Mouse (Mus musculus): ENCODE data around the gene Tmcc3.
"Not testable (repeated sequence)": the region's sequence is repeated elsewhere in the genome, so short reads cannot be mapped to it uniquely, and the experiment has no call there.

Gene Tmcc3

GRCm38 (mm10) chr10:94515583-94515982, 203.8 kb downstream of the Tmcc3 start:
- no peak for DNase-seq (ENCODE audit: low read depth)

DNA sequence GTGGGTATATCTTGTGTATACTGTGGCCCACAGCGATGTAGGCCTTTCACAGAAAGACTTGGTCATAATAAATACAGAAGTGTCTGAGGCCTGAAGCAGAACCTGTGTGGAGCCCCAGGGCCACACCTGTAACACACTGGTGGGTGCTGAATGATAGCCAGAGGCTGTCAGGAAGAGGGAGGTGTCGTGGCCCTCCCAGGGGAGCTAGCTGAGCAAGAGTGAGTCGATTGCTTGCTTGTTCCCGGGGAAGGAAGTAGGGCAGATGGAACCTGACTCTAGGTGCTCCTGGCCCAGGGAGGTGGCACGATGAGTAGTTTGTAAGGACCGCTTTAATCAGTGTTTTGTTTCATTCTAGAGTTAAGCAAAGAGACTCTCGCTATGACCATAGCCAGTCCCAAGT, 208.1 kb downstream of the Tmcc3 start:
- no peak for DNase-seq (ENCODE audit: low read depth)

GRCm38 (mm10) chr10:94520306-94521106, 208.8 kb downstream of the Tmcc3 start:
- no peak for DNase-seq (ENCODE audit: low read depth)

DNA sequence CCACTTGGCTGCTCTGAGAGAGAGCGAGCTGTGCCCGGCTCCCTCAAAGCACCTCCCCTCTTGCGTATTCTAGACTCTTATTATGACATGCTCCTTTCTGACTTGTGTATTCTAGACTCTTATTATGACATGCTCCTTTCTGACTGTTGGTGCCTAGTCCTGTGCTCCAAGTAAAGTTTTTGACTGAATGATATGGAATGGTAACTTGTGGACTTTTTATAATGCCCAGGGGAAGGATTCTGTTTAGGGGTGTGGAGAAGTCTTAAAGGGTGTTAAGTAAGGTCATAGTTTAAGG, 209.3 kb downstream of the Tmcc3 start:
- no peak for DNase-seq (ENCODE audit: low read depth)

- no peak for DNase-seq (ENCODE audit: low read depth)
These were observed 210.0 kb downstream of the Tmcc3 start for GRCm38 (mm10) chr10:94521776-94522175.

GRCm38 (mm10) chr10:94523297-94523696, 211.5 kb downstream of the Tmcc3 start:
- DNase-seq (ENCODE audit: low read depth) = no peak

GRCm38 (mm10) chr10:94523711-94524156, 212.0 kb downstream of the Tmcc3 start:
- no peak for DNase-seq (ENCODE audit: low read depth)

DNA sequence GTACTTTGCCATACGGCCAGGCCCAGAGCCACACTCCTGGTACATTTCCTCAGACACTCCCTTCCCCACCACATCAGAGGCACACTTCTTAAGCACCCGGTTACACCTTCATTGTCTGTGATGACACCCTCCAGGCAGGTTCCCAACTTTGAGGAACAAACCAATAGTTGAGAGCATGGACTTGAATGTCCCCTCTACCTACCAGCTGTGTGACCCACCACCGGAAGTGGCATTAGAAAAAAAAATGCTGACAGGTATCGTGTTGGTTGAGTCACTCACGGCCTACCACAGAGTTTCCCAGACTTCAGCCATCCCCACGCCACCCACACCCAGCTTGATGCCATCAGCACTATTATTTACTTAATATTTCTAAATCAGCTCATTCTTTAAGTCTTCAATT, 213.2 kb downstream of the Tmcc3 start:
- no peak for DNase-seq (ENCODE audit: low read depth)

DNA sequence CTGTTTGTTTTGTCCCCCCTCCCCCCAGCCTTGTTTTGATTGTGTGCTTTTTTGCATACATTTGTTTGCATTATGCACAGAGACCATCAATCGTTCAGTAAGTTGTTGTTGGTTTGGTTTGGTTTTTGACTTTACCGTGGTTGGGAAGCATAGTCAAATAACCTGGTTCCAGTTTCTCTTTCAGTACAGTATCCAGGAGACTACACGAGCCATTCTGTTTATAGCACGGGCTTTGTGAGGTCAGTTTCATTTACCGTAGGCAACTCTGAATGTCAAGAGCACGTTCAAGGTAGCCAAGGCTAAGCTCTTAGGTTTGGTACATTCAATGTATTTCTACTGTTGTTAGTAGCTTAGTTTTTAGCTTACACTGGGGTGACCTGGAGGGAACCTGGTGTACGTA, 214.0 kb downstream of the Tmcc3 start:
- DNase-seq (ENCODE audit: low read depth) = no peak

- DNase-seq (ENCODE audit: low read depth) = no peak
These were observed 215.1 kb downstream of the Tmcc3 start for GRCm38 (mm10) chr10:94526834-94527233.

DNA sequence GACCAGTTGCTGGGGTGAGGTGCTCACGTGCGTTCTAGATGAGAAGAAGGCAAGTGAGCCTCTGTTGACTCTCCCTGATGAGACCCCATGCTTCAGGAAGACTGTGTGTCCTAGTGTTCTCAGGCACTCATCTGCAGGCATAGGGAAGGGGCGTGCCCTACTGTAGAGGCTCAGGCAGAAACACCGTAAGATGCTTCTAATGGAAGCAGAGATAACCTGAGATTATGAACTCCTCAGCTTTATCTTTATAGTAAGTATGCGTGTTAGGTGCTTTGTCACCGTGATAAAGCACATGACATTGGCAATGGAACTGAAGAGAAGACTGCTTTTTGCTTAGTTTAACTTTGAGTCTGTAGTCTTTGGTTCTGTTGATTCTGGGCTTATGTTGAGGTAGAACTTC, 215.5 kb downstream of the Tmcc3 start:
- DNase-seq (ENCODE audit: low read depth) = no peak

DNA sequence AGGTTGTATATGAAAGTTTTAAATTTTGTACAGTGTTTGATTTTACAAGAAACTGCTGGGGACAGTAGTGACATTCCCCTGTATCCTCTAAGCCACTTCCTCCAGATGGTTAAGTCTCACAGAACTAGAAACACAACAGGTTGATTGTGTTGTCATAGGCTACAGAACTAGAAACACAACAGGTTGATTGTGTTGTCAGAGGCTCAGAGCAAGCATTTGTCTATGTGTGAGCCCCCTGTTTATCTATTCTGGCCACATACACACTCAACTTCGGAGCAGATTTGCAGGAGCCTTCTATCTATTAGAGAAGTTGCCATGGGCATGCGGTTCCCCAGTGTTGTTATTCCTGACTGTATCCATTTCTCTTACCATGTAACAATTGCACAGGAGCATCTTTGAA, 218.3 kb downstream of the Tmcc3 start:
- no peak for DNase-seq (ENCODE audit: low read depth)

- no peak for DNase-seq (ENCODE audit: low read depth)
These were observed 219.7 kb downstream of the Tmcc3 start for GRCm38 (mm10) chr10:94531482-94531881.

DNA sequence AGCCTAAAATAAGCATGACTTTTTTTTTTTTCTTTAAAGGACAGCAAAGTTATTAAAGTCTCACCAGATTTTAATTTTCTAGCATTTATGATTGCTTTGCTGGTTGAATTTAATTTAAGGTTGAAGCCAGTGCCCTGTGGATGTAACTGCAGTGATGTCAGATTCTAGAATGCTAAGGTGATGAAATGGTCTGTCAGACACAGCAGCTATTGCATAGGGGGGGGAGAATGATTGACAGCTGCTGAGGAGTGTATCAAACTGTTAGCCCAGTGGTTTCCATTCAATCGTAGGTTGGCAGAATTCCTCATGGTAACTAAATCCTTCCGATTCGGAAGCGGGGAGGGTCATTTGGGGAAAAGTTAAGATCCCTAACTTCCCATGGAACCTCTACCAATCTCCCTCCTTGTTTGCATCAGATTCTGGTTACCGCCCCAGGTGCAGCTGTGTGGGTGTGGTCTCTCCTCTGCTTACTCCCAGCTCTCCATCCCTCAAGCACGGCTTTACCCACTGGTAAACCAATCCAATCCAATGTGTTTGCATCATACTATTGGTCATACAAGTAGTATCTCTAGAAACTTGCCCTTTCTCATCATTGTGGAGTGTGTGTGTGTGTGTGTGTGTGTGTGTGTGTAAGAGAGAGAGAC, 221.5 kb downstream of the Tmcc3 start:
- DNase-seq (ENCODE audit: low read depth) = no peak

GRCm38 (mm10) chr10:94538623-94539022, 226.9 kb downstream of the Tmcc3 start:
- not testable (repeated sequence) for DNase-seq (ENCODE audit: low read depth)

DNA sequence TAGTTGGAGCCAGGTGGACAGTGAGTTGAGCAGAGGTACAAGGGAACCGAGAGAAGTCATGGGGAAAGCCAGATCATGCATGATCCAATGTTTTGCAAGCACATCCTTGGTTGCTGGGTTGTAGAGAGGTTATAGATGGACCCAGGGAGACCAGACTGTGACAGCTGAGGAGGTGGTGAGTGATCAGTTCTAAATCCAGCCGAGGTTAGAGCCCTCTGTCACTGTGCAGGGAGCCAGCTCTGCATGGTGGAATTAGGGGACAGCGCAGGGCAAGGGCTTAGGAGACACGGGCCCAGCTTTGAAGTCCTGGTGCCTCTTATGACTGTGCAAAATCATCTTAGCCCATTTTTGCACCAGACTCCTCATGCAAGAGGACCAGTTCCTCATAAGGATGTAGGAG, 228.5 kb downstream of the Tmcc3 start:
- no peak for DNase-seq (ENCODE audit: low read depth)

DNA sequence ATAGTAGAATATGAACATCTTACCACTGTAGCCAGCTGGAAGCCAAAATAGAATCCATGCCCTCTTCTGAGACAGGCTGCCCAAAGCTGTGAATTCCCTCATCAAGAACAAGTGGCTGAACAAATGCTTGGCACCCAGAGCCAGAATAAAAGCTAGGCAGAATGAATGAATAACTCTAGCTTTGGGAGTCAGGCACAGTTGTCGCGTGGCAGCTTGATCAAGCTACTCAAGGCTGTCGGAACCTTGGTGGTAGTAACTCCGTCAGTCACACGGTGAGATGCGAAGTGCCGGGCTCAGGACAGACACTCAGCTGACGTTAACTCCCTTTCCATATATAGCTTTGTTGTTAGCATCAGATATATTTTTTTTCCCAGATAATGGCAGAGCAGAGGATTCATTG, 232.2 kb downstream of the Tmcc3 start:
- DNase-seq (ENCODE audit: low read depth) = no peak

DNA sequence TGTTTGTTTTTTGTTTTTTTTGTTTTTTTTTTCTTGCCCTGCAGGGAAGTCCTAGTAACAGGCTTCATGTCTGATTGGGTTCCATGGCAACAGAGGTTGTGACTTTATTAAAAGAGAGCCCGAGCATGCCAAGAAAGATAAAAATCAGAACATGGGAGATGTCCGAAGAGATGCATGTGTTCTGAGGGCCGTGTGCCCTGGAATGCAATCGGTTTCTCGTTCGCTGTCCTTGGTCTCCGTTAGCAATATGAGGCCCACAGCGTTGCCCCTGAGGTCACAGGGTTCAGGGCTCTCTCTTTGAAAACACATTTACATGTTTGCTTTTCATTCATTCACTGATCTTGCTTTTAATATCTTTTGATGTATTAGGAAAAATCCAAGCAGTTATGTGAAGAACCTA, 233.1 kb downstream of the Tmcc3 start:
- no peak for DNase-seq (ENCODE audit: low read depth)

DNA sequence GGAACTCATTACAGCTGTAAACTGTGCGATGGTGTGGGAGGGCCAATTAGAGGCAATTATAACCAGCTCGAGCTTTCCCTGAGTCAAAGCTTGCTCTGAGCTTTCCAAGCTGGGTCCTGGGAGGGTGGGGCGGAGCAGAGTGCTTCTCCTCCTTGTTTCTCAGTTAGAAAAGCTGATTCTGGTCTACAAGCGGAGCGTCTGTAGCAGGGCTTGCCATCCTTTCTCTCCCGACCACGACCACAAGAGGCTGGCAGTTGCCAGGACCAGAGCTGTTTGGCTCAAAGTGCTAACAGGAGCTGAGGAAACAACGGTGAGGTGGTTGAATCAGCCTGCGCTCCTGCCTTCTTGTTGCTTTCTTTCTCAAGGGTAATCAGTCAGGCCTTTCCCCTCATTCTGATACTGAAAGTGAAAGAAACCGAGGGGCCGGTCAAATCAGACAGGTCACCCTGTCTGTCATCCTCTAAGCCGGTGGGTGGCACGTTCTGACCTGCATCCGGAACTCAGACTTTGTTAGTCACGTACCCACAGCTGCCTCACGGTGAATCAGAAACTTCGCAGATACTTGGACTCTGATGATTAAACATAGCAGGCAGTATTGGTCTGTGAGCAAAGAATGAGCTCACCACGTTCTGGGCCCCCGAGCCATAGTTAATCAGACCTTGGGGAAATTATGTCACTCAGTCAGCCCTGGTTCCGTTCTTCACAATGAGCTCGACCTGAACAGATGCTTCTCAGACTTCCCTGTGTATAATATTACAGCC, 233.7 kb downstream of the Tmcc3 start:
- DNase-seq (ENCODE audit: low read depth) = peak; percentile 45

DNA sequence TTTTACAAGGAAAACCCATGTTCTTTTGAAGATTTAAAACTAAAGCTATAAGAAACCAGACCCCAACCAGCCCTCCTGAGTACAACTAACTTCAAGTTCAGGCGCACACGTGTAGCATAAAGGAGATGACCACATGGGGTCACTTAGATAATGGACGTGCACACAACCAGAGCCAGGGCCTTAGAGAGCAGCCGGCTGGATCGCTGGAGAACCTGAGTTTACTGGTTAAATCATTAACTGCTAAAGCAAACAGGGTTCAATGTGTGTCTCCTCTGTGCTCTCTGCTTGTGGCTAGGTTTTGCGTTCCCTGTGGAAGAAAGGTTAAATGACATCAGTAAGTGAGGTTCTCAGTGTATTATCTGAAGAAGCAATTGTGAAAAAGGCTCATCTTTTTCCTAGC, 234.9 kb downstream of the Tmcc3 start:
- DNase-seq (ENCODE audit: low read depth) = no peak

GRCm38 (mm10) chr10:94549511-94550232, 237.9 kb downstream of the Tmcc3 start:
- no peak for DNase-seq (ENCODE audit: low read depth)

DNA sequence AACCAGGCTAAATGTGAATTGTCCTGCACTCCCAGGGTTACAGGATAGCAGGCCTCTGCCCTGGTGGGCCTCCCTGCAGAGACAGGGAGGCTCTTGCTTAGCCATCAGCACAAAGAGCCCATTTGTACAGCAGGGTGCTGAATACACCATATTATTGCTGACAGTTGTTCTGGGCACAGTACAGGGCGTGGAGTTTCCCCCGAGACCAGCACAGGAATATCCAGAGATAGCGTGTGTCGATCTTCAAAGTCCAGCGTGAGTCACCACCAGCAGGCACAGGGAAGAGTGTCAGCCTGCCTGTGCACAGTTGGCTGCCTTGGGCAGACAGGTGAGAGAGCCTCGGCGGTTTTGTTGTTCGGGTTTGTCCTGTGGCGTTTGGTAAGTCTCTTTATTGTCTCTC, 238.9 kb downstream of the Tmcc3 start:
- DNase-seq (ENCODE audit: low read depth) = no peak

- DNase-seq (ENCODE audit: low read depth) = no peak
These were observed 239.3 kb downstream of the Tmcc3 start for GRCm38 (mm10) chr10:94551065-94551464.

All from c-Kit-positive CD71-negative TER-119-negative erythroid progenitor cells, embryonic 14.5 days (primary cell).